Mouse (Mus musculus): ENCODE data around the gene Alpl. TPM values are rescaled to one million over a fixed set of nuclear protein-coding genes. Genes with fewer than 3 reads are reported as not detected.
A peak's percentile ranks its signal among the peaks of the same experiment; 100 is the strongest.

Alpl gene
- polyA plus RNA-seq, 1 experiment from 2014 or later, result 9.9 TPM

DNA sequence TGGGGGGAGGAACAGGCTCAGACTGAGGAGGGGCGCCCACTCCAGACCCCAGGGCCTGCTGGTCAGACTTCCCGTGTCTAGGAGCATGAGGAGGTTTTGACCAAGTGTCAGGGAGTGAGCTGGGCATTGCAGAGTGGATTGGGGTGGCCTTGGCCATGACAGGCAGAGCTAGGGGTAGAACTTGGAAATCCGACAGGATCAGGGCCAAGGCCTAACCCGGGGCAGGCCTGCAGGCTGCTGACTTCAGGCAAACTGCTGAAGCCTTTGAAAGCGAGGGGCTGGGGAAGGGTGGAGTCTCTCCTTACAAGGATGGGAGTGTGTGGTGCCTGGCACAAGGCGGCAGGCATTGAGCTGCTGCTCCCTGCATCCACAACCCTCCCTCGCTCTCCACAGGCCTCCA is 79.2 kb downstream of the Alpl start:
- no peaks in the 10 kb centered on the region for H3K27me3 ChIP-seq (ENCODE audit: control insufficient read depth, insufficient read depth, low read length)
- no peak overlapping the region for H3K27ac ChIP-seq (replicated peaks; ENCODE audit: low read depth, low read length)
- H3K4me2 ChIP-seq (ENCODE audit: low read depth, low read length), result no peak overlapping the region
- H3K4me3 ChIP-seq (ENCODE audit: low read depth, low read length), result no peak overlapping the region
- H3K9me3 ChIP-seq (replicated peaks; ENCODE audit: control insufficient read depth, low read length), result no peaks in the 10 kb centered on the region
- peaks cover 2% of the 10 kb centered on the region; the same call in 1 of the 2 replicates for H3K4me1 ChIP-seq (ENCODE audit: control insufficient read depth, insufficient read depth, low read length)
- no peak for DNase-seq (ENCODE audit: low spot score)
- H3K9ac ChIP-seq (replicated peaks; ENCODE audit: low read length), result no peak overlapping the region
- ATAC-seq (replicated peaks; ENCODE audit: insufficient number of reproducible peaks, low FRiP score, low TSS enrichment, low read depth), result no peak
- H3K36me3 ChIP-seq (replicated peaks; ENCODE audit: control insufficient read depth, insufficient read depth, low read depth, low read length), result no peaks in the 10 kb centered on the region
- WGBS, result 55% methylated on average over 7 of the region's 7 CpGs

DNA sequence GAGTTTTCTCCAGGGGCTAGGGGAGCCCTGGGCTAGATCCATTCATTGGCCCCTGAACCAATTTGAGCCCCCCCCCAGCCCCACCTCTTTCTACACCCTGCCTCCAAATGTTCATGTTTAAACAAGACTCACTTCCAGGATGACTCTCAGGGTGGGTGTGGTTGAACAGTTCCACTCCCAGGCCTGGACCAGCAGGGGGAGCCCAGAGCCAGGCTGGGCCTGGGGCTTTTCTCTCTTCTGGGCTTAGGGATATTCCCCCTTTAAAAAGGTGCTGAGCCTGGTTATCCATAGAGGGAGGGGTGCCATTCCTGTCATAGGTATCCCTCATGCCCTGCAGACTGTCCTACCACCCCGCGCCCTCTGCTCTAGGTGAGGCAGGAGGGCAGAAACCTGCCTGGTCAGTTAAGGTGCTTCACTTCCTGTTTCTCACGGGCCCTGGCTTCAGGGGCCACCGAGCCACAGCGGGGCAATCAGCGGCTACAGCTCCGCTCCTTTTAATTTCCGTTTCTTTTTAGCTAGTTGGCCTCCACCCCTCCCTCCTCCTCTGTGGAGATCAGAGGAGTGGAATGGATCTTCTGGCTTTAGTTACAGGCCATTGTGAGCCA is 82.1 kb downstream of the Alpl start:
- peak; percentile 36 for DNase-seq (ENCODE audit: low spot score)
- no peak overlapping the region for H3K4me3 ChIP-seq (ENCODE audit: low read depth, low read length)
- no peaks in the 10 kb centered on the region for H3K36me3 ChIP-seq (replicated peaks; ENCODE audit: control insufficient read depth, insufficient read depth, low read depth, low read length)
- H3K4me1 ChIP-seq (ENCODE audit: control insufficient read depth, insufficient read depth, low read length), result no peaks in the 10 kb centered on the region; the same call in 1 of the 2 replicates
- H3K9me3 ChIP-seq (replicated peaks; ENCODE audit: control insufficient read depth, low read length), result no peaks in the 10 kb centered on the region
- no peak overlapping the region for H3K9ac ChIP-seq (replicated peaks; ENCODE audit: low read length)
- no peak for ATAC-seq (replicated peaks; ENCODE audit: insufficient number of reproducible peaks, low FRiP score, low TSS enrichment, low read depth)
- 49% methylated on average over 8 of the region's 8 CpGs for WGBS
- H3K27me3 ChIP-seq (ENCODE audit: control insufficient read depth, insufficient read depth, low read length), result no peaks in the 10 kb centered on the region
- H3K4me2 ChIP-seq (ENCODE audit: low read depth, low read length), result no peak overlapping the region
- no peak overlapping the region for H3K27ac ChIP-seq (replicated peaks; ENCODE audit: low read depth, low read length)

DNA sequence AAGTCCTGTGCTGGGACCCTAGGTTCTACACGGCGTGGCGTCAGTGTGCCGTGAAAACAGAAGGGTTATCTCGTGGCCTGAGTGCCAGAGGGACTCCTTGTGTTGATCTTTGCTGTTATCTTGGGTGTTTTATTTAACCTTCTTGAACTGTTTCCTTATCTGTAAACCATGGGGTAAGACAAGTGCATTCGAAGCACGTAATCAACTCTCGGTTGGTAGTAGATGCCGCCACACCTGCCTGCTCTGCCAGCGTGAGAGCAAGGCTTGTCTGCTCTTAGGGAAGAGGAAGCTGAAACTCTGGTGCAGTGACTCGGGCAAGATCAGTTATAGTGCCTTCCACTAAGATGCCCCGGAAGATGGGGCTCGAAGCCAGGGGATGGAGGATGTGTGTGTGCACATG is 83.2 kb downstream of the Alpl start:
- H3K27me3 ChIP-seq (ENCODE audit: control insufficient read depth, insufficient read depth, low read length), result no peaks in the 10 kb centered on the region
- no peak overlapping the region for H3K9ac ChIP-seq (replicated peaks; ENCODE audit: low read length)
- no peaks in the 10 kb centered on the region for H3K4me1 ChIP-seq (ENCODE audit: control insufficient read depth, insufficient read depth, low read length)
- ATAC-seq (replicated peaks; ENCODE audit: insufficient number of reproducible peaks, low FRiP score, low TSS enrichment, low read depth) (no peak), DNase-seq (ENCODE audit: low spot score) (no peak)
- H3K27ac ChIP-seq (replicated peaks; ENCODE audit: low read depth, low read length), result no peak overlapping the region
- H3K4me3 ChIP-seq (ENCODE audit: low read depth, low read length), result no peak overlapping the region
- 88% methylated on average over 13 of the region's 13 CpGs for WGBS
- no peaks in the 10 kb centered on the region for H3K9me3 ChIP-seq (replicated peaks; ENCODE audit: control insufficient read depth, low read length)
- H3K4me2 ChIP-seq (ENCODE audit: low read depth, low read length), result no peak overlapping the region
- H3K36me3 ChIP-seq (replicated peaks; ENCODE audit: control insufficient read depth, insufficient read depth, low read depth, low read length), result no peaks in the 10 kb centered on the region

DNA sequence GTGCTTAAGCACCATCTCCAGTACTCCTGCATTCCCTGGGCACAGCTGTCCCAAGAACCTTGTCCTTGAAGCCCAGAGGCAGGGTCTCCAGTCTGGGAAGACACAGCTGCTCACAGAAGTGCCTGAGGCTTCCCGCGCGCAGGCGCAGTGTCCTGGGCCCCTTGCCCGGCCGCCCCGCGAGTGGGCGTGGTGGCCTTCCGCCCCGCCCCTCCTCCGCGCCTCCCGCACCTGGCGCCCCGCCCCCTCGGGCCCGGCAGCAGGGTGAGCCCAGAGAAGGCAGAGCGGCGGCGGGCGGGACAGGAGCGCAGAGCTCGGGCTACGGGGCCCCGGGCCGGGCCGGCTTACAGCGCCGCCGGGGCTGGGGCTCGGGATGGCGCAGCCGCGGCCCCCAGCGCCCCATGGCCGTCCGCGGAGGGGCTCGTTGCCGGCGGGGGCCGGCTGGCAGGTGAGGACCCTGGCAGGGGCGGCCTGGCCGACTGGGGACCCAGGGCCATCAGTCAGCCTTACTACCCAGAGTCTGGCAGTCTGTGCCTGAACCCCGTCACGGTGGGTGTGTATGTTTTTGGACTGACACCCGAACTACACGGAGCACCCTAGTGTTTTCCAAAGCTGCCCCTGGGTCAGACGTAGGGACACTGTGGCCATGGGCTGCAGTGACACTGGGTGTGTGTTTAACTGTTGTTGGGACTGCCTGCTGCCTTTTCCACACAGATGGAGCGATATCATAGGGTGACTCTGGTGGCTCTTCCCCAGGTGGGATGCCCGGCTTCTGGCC is 88.8 kb downstream of the Alpl start:
- DNase-seq (ENCODE audit: low spot score) (peak; percentile 95), ATAC-seq (replicated peaks; ENCODE audit: insufficient number of reproducible peaks, low FRiP score, low TSS enrichment, low read depth) (peak; percentile 81)
- H3K27me3 ChIP-seq (ENCODE audit: control insufficient read depth, insufficient read depth, low read length), result no peaks in the 10 kb centered on the region
- no peaks in the 10 kb centered on the region for H3K36me3 ChIP-seq (replicated peaks; ENCODE audit: control insufficient read depth, insufficient read depth, low read depth, low read length)
- H3K27ac ChIP-seq (replicated peaks; ENCODE audit: low read depth, low read length), result no peak overlapping the region
- WGBS, result 4% methylated on average over 50 of the region's 52 CpGs
- H3K4me1 ChIP-seq (ENCODE audit: control insufficient read depth, insufficient read depth, low read length), result peaks cover 3% of the 10 kb centered on the region; the same call in 1 of the 2 replicates
- no peaks in the 10 kb centered on the region for H3K9me3 ChIP-seq (replicated peaks; ENCODE audit: control insufficient read depth, low read length)
- peak overlapping the region; percentile 96 for H3K4me2 ChIP-seq (ENCODE audit: low read depth, low read length)
- peak overlapping the region; percentile 53 for H3K4me3 ChIP-seq (ENCODE audit: low read depth, low read length)
- peak overlapping the region; percentile 76 for H3K9ac ChIP-seq (replicated peaks; ENCODE audit: low read length)

DNA sequence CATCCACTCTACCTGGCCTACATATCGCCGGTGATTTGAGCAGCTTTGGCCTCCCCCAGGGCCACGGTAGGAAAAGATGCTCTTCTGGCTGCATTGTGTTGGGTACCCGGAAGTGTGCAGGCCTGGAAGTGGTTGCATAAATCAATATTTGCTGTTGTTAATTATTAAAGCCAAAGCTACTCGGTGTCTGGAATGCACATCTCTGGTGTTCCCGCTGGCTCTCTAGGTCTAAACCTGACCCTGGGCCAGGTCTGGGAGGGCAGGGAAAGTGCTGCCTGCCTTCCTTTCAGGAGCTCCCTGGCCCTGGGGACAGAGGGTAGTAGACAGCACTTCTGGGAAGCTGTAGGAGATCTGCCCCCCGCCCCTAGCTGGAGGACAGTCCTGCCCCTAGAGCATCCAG is 89.7 kb downstream of the Alpl start:
- DNase-seq (ENCODE audit: low spot score), result no peak
- peak overlapping the region; percentile 32; the same call in 1 of the 2 replicates for H3K9ac ChIP-seq (replicated peaks; ENCODE audit: low read length)
- WGBS, result 73% methylated on average over 7 of the region's 7 CpGs
- H3K4me1 ChIP-seq (ENCODE audit: control insufficient read depth, insufficient read depth, low read length), result peaks cover 3% of the 10 kb centered on the region; the same call in 1 of the 2 replicates
- H3K4me2 ChIP-seq (ENCODE audit: low read depth, low read length), result no peak overlapping the region; the same call in 1 of the 2 replicates
- ATAC-seq (replicated peaks; ENCODE audit: insufficient number of reproducible peaks, low FRiP score, low TSS enrichment, low read depth), result no peak
- H3K4me3 ChIP-seq (ENCODE audit: low read depth, low read length), result no peak overlapping the region
- H3K36me3 ChIP-seq (replicated peaks; ENCODE audit: control insufficient read depth, insufficient read depth, low read depth, low read length), result no peaks in the 10 kb centered on the region
- no peak overlapping the region for H3K27ac ChIP-seq (replicated peaks; ENCODE audit: low read depth, low read length)
- no peaks in the 10 kb centered on the region for H3K9me3 ChIP-seq (replicated peaks; ENCODE audit: control insufficient read depth, low read length)
- H3K27me3 ChIP-seq (ENCODE audit: control insufficient read depth, insufficient read depth, low read length), result no peaks in the 10 kb centered on the region

DNA sequence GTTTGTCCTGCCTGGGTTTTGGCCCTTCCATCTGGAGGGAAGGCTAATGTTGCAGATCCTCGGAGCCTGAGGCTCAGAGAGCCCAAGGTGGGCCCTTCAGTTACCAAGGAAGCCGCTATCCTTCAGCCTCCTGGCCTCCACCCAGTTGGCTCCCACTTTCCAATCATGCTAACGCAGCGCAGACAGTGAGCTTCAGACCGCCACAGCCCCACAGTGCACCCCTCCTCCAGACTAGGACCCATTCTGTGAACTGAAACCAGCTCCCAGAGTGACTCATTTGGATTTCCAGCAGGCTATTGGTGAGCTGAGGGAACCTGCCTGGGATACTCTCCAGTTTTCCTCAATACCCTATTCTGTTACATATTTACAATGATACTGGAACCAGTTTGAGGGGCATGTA is 90.8 kb downstream of the Alpl start:
- Histone ChIP-seq H3K36me3 (replicated peaks; ENCODE audit: control insufficient read depth, insufficient read depth, low read depth, low read length) (no peaks in the 10 kb centered on the region), H3K4me3 (ENCODE audit: low read depth, low read length) (no peak overlapping the region), H3K27ac (replicated peaks; ENCODE audit: low read depth, low read length) (no peak overlapping the region), H3K4me1 (ENCODE audit: control insufficient read depth, insufficient read depth, low read length) (peaks cover 3% of the 10 kb centered on the region; the same call in 1 of the 2 replicates), H3K9ac (replicated peaks; ENCODE audit: low read length) (no peak overlapping the region), H3K9me3 (replicated peaks; ENCODE audit: control insufficient read depth, low read length) (no peaks in the 10 kb centered on the region), H3K27me3 (ENCODE audit: control insufficient read depth, insufficient read depth, low read length) (no peaks in the 10 kb centered on the region), H3K4me2 (ENCODE audit: low read depth, low read length) (no peak overlapping the region)
- DNase-seq (ENCODE audit: low spot score) (no peak), ATAC-seq (replicated peaks; ENCODE audit: insufficient number of reproducible peaks, low FRiP score, low TSS enrichment, low read depth) (no peak)
- 88% methylated on average over 5 of the region's 5 CpGs for WGBS

DNA sequence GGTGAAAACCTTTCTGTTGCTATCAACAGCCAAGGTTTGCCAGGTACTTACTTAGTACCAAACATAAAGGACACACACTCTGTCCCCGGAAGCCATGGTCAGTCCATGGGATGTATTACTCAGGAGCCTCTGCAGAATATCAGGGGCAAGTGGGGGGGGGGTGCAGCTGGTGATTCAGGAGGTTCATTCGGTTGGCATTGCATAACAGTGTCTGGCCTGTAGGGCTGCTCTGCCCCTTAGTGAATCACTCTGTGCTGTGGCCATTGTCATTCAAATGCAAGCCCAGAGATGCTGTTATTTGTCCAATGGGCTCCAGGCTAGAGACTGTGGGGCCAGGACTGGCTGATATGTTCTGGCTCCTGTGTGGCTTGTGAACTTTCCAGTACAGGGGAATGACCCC is 91.6 kb downstream of the Alpl start:
- H3K4me1 ChIP-seq (ENCODE audit: control insufficient read depth, insufficient read depth, low read length), result peaks cover 3% of the 10 kb centered on the region; the same call in 1 of the 2 replicates
- no peak for ATAC-seq (replicated peaks; ENCODE audit: insufficient number of reproducible peaks, low FRiP score, low TSS enrichment, low read depth)
- H3K9ac ChIP-seq (replicated peaks; ENCODE audit: low read length), result no peak overlapping the region
- 67% methylated on average over 2 of the region's 2 CpGs for WGBS
- H3K36me3 ChIP-seq (replicated peaks; ENCODE audit: control insufficient read depth, insufficient read depth, low read depth, low read length), result no peaks in the 10 kb centered on the region
- DNase-seq (ENCODE audit: low spot score), result no peak
- H3K4me2 ChIP-seq (ENCODE audit: low read depth, low read length), result no peak overlapping the region
- H3K9me3 ChIP-seq (replicated peaks; ENCODE audit: control insufficient read depth, low read length), result no peaks in the 10 kb centered on the region
- no peak overlapping the region for H3K4me3 ChIP-seq (ENCODE audit: low read depth, low read length)
- no peaks in the 10 kb centered on the region for H3K27me3 ChIP-seq (ENCODE audit: control insufficient read depth, insufficient read depth, low read length)
- no peak overlapping the region for H3K27ac ChIP-seq (replicated peaks; ENCODE audit: low read depth, low read length)

DNA sequence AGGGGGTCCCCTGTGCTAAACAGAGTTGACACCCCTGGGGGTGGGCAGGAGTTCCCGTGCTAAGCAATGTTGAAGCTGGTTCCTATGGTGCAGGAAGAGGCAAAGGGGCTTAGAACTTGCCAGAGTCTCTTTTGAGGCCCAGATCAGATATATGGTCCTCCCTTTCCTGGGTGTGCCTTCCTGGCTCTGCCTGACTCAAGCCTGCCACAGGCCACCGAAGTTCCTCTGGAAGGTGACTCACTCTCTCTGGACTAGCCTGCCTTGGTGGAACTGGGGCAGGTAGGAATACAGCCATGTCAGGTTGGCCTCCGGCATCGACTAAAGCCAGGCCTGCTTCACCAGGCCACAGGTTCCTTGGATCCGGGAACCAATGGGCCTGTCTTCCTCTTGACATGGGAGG is 93.1 kb downstream of the Alpl start:
- Histone ChIP-seq H3K9ac (replicated peaks; ENCODE audit: low read length) (no peak overlapping the region), H3K4me3 (ENCODE audit: low read depth, low read length) (no peak overlapping the region), H3K4me2 (ENCODE audit: low read depth, low read length) (no peak overlapping the region), H3K4me1 (ENCODE audit: control insufficient read depth, insufficient read depth, low read length) (peaks cover 3% of the 10 kb centered on the region; the same call in 1 of the 2 replicates), H3K27ac (replicated peaks; ENCODE audit: low read depth, low read length) (no peak overlapping the region), H3K9me3 (replicated peaks; ENCODE audit: control insufficient read depth, low read length) (no peaks in the 10 kb centered on the region), H3K27me3 (ENCODE audit: control insufficient read depth, insufficient read depth, low read length) (no peaks in the 10 kb centered on the region), H3K36me3 (replicated peaks; ENCODE audit: control insufficient read depth, insufficient read depth, low read depth, low read length) (no peaks in the 10 kb centered on the region)
- 93% methylated on average over 5 of the region's 5 CpGs for WGBS
- ATAC-seq (replicated peaks; ENCODE audit: insufficient number of reproducible peaks, low FRiP score, low TSS enrichment, low read depth), result no peak
- no peak for DNase-seq (ENCODE audit: low spot score)

Measured in embryonic facial prominence, embryonic 11.5 days (tissue).